Mouse (Mus musculus) megakaryocyte, embryonic 14.5 days (primary cell): ENCODE data around the gene Irak1. TPM values are rescaled to one million over a fixed set of nuclear protein-coding genes. Genes with fewer than 3 reads are reported as not detected.
A peak's percentile ranks its signal among the peaks of the same experiment; 100 is the strongest.

Source experiments
- H3K27me3 ChIP-seq: replicated peaks from 2 replicates; pipeline ENCODE3; 2012; ENCODE audit warnings: inconsistent platforms
- H3K36me3 ChIP-seq: replicated peaks from 2 replicates; pipeline ENCODE3; 2012; ENCODE audit warnings: low read length, inconsistent platforms, mixed read lengths
- H3K4me1 ChIP-seq: 2 replicates; pipeline ENCODE4 v1.6.1; 2012; ENCODE audit warnings: inconsistent platforms
- H3K4me3 ChIP-seq: replicated peaks from 2 replicates; pipeline ENCODE3; 2012; ENCODE audit warnings: moderate library complexity, mild to moderate bottlenecking, inconsistent platforms
- H3K9me3 ChIP-seq: 2 replicates; pipeline ENCODE4 v1.6.1; 2012; ENCODE audit warnings: inconsistent platforms
- FLI1 ChIP-seq: IDR thresholded peaks from 2 replicates; pipeline ENCODE4 v1.6.1; 2012; ENCODE audit warnings: low read length, inconsistent platforms, mixed read lengths
- GATA1 ChIP-seq: IDR thresholded peaks from 3 replicates; pipeline ENCODE4 v1.6.1; 2012; ENCODE audit warnings: mixed read lengths, low read length, inconsistent platforms, borderline replicate concordance
- polyA plus RNA-seq: library from polyadenylated mRNA; stranded (reverse); fragments of >175 nt; gene quantifications from 2 replicates; pipeline ENCODE4 v1.2.3, GENCODE M21; 2012; ENCODE audit warnings: low replicate concordance; ENCODE audit not compliant: insufficient read depth

The Irak1 gene
- polyA plus RNA-seq, 1 experiment: 134 TPM

- TF ChIP-seq FLI1: no peak
- no peak for TF ChIP-seq GATA1
- H3K4me3 ChIP-seq: peak within 1 kb of the TSS; percentile 95
- H3K9me3 ChIP-seq: peaks cover 21% of the 10 kb centered on the region
- peaks cover 9% of the 10 kb centered on the region for H3K36me3 ChIP-seq
- peaks cover 22% of the 10 kb centered on the region for H3K27me3 ChIP-seq
- H3K4me1 ChIP-seq: peaks cover 59% of the 10 kb centered on the region
These were observed 57.2 kb downstream of the Irak1 start, which contains the start of gene Hcfc1 for GRCm38 (mm10) chrX:73966248-73967176. TSS of gene Hcfc1 (minus strand) at chrX:73966357.

- peak overlapping the region; percentile 95 for H3K4me3 ChIP-seq
- TF ChIP-seq FLI1 (no peak), GATA1 (no peak)
- H3K9me3 ChIP-seq: peaks cover 21% of the 10 kb centered on the region
- H3K36me3 ChIP-seq: peaks cover 20% of the 10 kb centered on the region
- peaks cover 23% of the 10 kb centered on the region for H3K27me3 ChIP-seq
- H3K4me1 ChIP-seq: peaks cover 60% of the 10 kb centered on the region
These were observed 58.4 kb downstream of the Irak1 start for GRCm38 (mm10) chrX:73965307-73965706.

GRCm38 (mm10) chrX:73964363-73964762 lies 59.4 kb downstream of the Irak1 start:
- Histone ChIP-seq H3K4me3 (peak overlapping the region; percentile 95), H3K4me1 (peaks cover 61% of the 10 kb centered on the region), H3K9me3 (peaks cover 21% of the 10 kb centered on the region), H3K27me3 (peaks cover 23% of the 10 kb centered on the region), H3K36me3 (peaks cover 29% of the 10 kb centered on the region)
- TF ChIP-seq FLI1 (no peak), GATA1 (no peak)

Other genes with a start within 250 kb of the Irak1 start
- gene Srpk3, start 249.5 kb downstream of the Irak1 start, polyA plus RNA-seq: 0.45 and 4.0 TPM in 2 replicates
- 4.7 and 20.7 TPM in 2 replicates for gene Idh3g, start 237.0 kb downstream of the Irak1 start, polyA plus RNA-seq
- gene Ssr4, start 236.9 kb downstream of the Irak1 start, polyA plus RNA-seq: 53.1 and 60.4 TPM in 2 replicates
- gene Pdzd4, start 198.9 kb downstream of the Irak1 start, polyA plus RNA-seq: not detected in 2 replicates
- not detected in 2 replicates for gene Avpr2, start 131.8 kb downstream of the Irak1 start, polyA plus RNA-seq
- 0.96 TPM in 1 of 2 replicates, not detected in the other for gene L1cam, start 127.8 kb downstream of the Irak1 start, polyA plus RNA-seq
- 6.6 and 13.3 TPM in 2 replicates for gene Arhgap4, start 102.0 kb downstream of the Irak1 start, polyA plus RNA-seq
- gene Naa10, start 102.0 kb downstream of the Irak1 start, polyA plus RNA-seq: 58.9 and 174 TPM in 2 replicates
- gene Renbp, start 93.1 kb downstream of the Irak1 start, polyA plus RNA-seq: 31.2 and 114 TPM in 2 replicates
- gene Hcfc1, start 57.6 kb downstream of the Irak1 start, polyA plus RNA-seq: 58.4 and 162 TPM in 2 replicates
- not detected in 2 replicates for gene Opn1mw, start 103.5 kb upstream of the Irak1 start, polyA plus RNA-seq
- gene Mecp2, start 111.4 kb upstream of the Irak1 start, polyA plus RNA-seq: 13.7 and 25.1 TPM in 2 replicates
- gene Tex28, start 143.9 kb upstream of the Irak1 start, polyA plus RNA-seq: not detected in 2 replicates
- not detected in 2 replicates for gene Tktl1, start 153.3 kb upstream of the Irak1 start, polyA plus RNA-seq
- 106 and 299 TPM in 2 replicates for gene Flna, start 225.9 kb upstream of the Irak1 start, polyA plus RNA-seq
- gene Emd, start 230.8 kb upstream of the Irak1 start, polyA plus RNA-seq: 39.1 and 49.4 TPM in 2 replicates
- 328 and 1,584 TPM in 2 replicates for gene Rpl10, start 246.9 kb upstream of the Irak1 start, polyA plus RNA-seq